Mouse (Mus musculus): ENCODE measurements around the gene Nf2.

Nf2 gene

GRCm38 (mm10) chr11:4793006-4793405 is 56.3 kb downstream of the Nf2 start:
- no peak for DNase-seq (ENCODE audit: extremely low spot score)

GRCm38 (mm10) chr11:4791549-4791948 is 57.8 kb downstream of the Nf2 start:
- no peak for DNase-seq (ENCODE audit: extremely low spot score)

- no peak for DNase-seq (ENCODE audit: extremely low spot score)
These were observed 59.6 kb downstream of the Nf2 start for GRCm38 (mm10) chr11:4789691-4790090.

- DNase-seq (ENCODE audit: extremely low spot score), result no peak
These were observed 64.7 kb downstream of the Nf2 start for GRCm38 (mm10) chr11:4784629-4785142.

GRCm38 (mm10) chr11:4783116-4783515 is 66.2 kb downstream of the Nf2 start:
- DNase-seq (ENCODE audit: extremely low spot score), result no peak

GRCm38 (mm10) chr11:4780927-4781326 is 68.4 kb downstream of the Nf2 start:
- no peak for DNase-seq (ENCODE audit: extremely low spot score)

GRCm38 (mm10) chr11:4772925-4773324 is 76.4 kb downstream of the Nf2 start:
- peak; percentile 58 for DNase-seq (ENCODE audit: extremely low spot score)

GRCm38 (mm10) chr11:4771756-4772155 is 77.6 kb downstream of the Nf2 start:
- no peak for DNase-seq (ENCODE audit: extremely low spot score)

- no peak for DNase-seq (ENCODE audit: extremely low spot score)
These were observed 79.5 kb downstream of the Nf2 start for GRCm38 (mm10) chr11:4769881-4770280.

- no peak for DNase-seq (ENCODE audit: extremely low spot score)
These were observed 80.0 kb downstream of the Nf2 start for GRCm38 (mm10) chr11:4769293-4769692.

GRCm38 (mm10) chr11:4768399-4768798 is 80.9 kb downstream of the Nf2 start:
- no peak for DNase-seq (ENCODE audit: extremely low spot score)

- DNase-seq (ENCODE audit: extremely low spot score), result no peak
These were observed 84.9 kb downstream of the Nf2 start for GRCm38 (mm10) chr11:4764476-4764875.

GRCm38 (mm10) chr11:4763631-4764030 is 85.7 kb downstream of the Nf2 start:
- DNase-seq (ENCODE audit: extremely low spot score), result no peak

- no peak for DNase-seq (ENCODE audit: extremely low spot score)
These were observed 86.8 kb downstream of the Nf2 start for GRCm38 (mm10) chr11:4762511-4762910.

- DNase-seq (ENCODE audit: extremely low spot score), result no peak
These were observed 87.3 kb downstream of the Nf2 start for GRCm38 (mm10) chr11:4761991-4762390.

- DNase-seq (ENCODE audit: extremely low spot score), result no peak
These were observed 88.9 kb downstream of the Nf2 start for GRCm38 (mm10) chr11:4760438-4760837.

GRCm38 (mm10) chr11:4757789-4758158 is 91.6 kb downstream of the Nf2 start:
- peak; percentile 49 for DNase-seq (ENCODE audit: extremely low spot score)

GRCm38 (mm10) chr11:4756984-4757788 is 92.2 kb downstream of the Nf2 start:
- peak; percentile 52 for DNase-seq (ENCODE audit: extremely low spot score)

- DNase-seq (ENCODE audit: extremely low spot score), result no peak
These were observed 92.9 kb downstream of the Nf2 start for GRCm38 (mm10) chr11:4756460-4756859.

- DNase-seq (ENCODE audit: extremely low spot score), result no peak
These were observed 94.5 kb downstream of the Nf2 start for GRCm38 (mm10) chr11:4754867-4755266.

GRCm38 (mm10) chr11:4754036-4754435 is 95.3 kb downstream of the Nf2 start:
- DNase-seq (ENCODE audit: extremely low spot score), result no peak

- DNase-seq (ENCODE audit: extremely low spot score), result no peak
These were observed 96.5 kb downstream of the Nf2 start for GRCm38 (mm10) chr11:4752836-4753235.

GRCm38 (mm10) chr11:4750263-4750662 is 99.1 kb downstream of the Nf2 start:
- peak; percentile 82 for DNase-seq (ENCODE audit: extremely low spot score)

- no peak for DNase-seq (ENCODE audit: extremely low spot score)
These were observed 102.1 kb downstream of the Nf2 start for GRCm38 (mm10) chr11:4747285-4747684.
